Mouse (Mus musculus): ENCODE results near the gene Wasf1.

Wasf1 gene

GRCm38 (mm10) chr10:40889146-40889545 is 5.9 kb downstream of the Wasf1 start:
- peak; percentile 81 for DNase-seq (ENCODE audit: low read depth, low spot score)

GRCm38 (mm10) chr10:40895765-40896164 is 12.5 kb downstream of the Wasf1 start:
- no peak for DNase-seq (ENCODE audit: low read depth, low spot score)

GRCm38 (mm10) chr10:40896656-40897055 is 13.4 kb downstream of the Wasf1 start:
- DNase-seq (ENCODE audit: low read depth, low spot score) = peak; percentile 47

GRCm38 (mm10) chr10:40901786-40902185 is 18.5 kb downstream of the Wasf1 start:
- peak; percentile 54 for DNase-seq (ENCODE audit: low read depth, low spot score)

- DNase-seq (ENCODE audit: low read depth, low spot score) = no peak
These were observed 22.9 kb downstream of the Wasf1 start for GRCm38 (mm10) chr10:40906131-40906530.

GRCm38 (mm10) chr10:40906802-40907201 is 23.5 kb downstream of the Wasf1 start:
- peak; percentile 72 for DNase-seq (ENCODE audit: low read depth, low spot score)

GRCm38 (mm10) chr10:40908580-40908979 is 25.3 kb downstream of the Wasf1 start:
- DNase-seq (ENCODE audit: low read depth, low spot score) = peak; percentile 83

- DNase-seq (ENCODE audit: low read depth, low spot score) = no peak
These were observed 27.5 kb downstream of the Wasf1 start for GRCm38 (mm10) chr10:40910811-40911210.

- peak; percentile 88 for DNase-seq (ENCODE audit: low read depth, low spot score)
These were observed 32.0 kb downstream of the Wasf1 start for GRCm38 (mm10) chr10:40915240-40915639.

- DNase-seq (ENCODE audit: low read depth, low spot score) = peak; percentile 76
These were observed 35.6 kb downstream of the Wasf1 start for GRCm38 (mm10) chr10:40918669-40919440.

GRCm38 (mm10) chr10:40919464-40919863 is 36.2 kb downstream of the Wasf1 start:
- no peak for DNase-seq (ENCODE audit: low read depth, low spot score)

GRCm38 (mm10) chr10:40932995-40933394 is 49.7 kb downstream of the Wasf1 start:
- peak; percentile 65 for DNase-seq (ENCODE audit: low read depth, low spot score)

GRCm38 (mm10) chr10:40936160-40936726 is 53.0 kb downstream of the Wasf1 start:
- peak; percentile 46 for DNase-seq (ENCODE audit: low read depth, low spot score)

GRCm38 (mm10) chr10:40937569-40937968 is 54.3 kb downstream of the Wasf1 start:
- no peak for DNase-seq (ENCODE audit: low read depth, low spot score)

GRCm38 (mm10) chr10:40942688-40943087 is 59.4 kb downstream of the Wasf1 start:
- DNase-seq (ENCODE audit: low read depth, low spot score) = no peak

- no peak for DNase-seq (ENCODE audit: low read depth, low spot score)
These were observed 66.9 kb downstream of the Wasf1 start for GRCm38 (mm10) chr10:40950176-40950575.

GRCm38 (mm10) chr10:40956206-40956605 is 72.9 kb downstream of the Wasf1 start:
- DNase-seq (ENCODE audit: low read depth, low spot score) = peak; percentile 86

GRCm38 (mm10) chr10:40961365-40961764 is 78.1 kb downstream of the Wasf1 start:
- no peak for DNase-seq (ENCODE audit: low read depth, low spot score)

- DNase-seq (ENCODE audit: low read depth, low spot score) = no peak
These were observed 78.7 kb downstream of the Wasf1 start for GRCm38 (mm10) chr10:40962008-40962407.

GRCm38 (mm10) chr10:40964546-40964945 is 81.3 kb downstream of the Wasf1 start:
- peak; percentile 84 for DNase-seq (ENCODE audit: low read depth, low spot score)

GRCm38 (mm10) chr10:40968551-40968950 is 85.3 kb downstream of the Wasf1 start:
- DNase-seq (ENCODE audit: low read depth, low spot score) = no peak

- peak; percentile 67 for DNase-seq (ENCODE audit: low read depth, low spot score)
These were observed 86.2 kb downstream of the Wasf1 start for GRCm38 (mm10) chr10:40969372-40970033.

All from brain, adult 2 months (tissue).